Mouse (Mus musculus) heart, adult 2 months (tissue): ENCODE data around the gene Pcnx. TPM values are rescaled to one million over a fixed set of nuclear protein-coding genes. Genes with fewer than 3 reads are reported as not detected.

ENCODE experiments used
- DNase-seq, 2 experiments: peaks; one replicate each; pipeline ENCODE4 v3.0.0; 2021
- H3K27ac ChIP-seq: fragments of 200-600 bp; 2 replicates; pipeline ENCODE4 v1.8.1; 2022
- H3K27me3 ChIP-seq: fragments of 200-500 bp; 2 replicates; pipeline ENCODE4 v1.6.1; 2012; ENCODE audit warnings: mild to moderate bottlenecking, low read length, inconsistent platforms, mixed read lengths; ENCODE audit not compliant: control insufficient read depth, insufficient read depth
- H3K36me3 ChIP-seq: fragments of 200-500 bp; 2 replicates; pipeline ENCODE4 v1.6.1; 2012; ENCODE audit warnings: low read length, inconsistent platforms; ENCODE audit not compliant: control insufficient read depth, insufficient read depth
- H3K4me1 ChIP-seq: fragments of 200-500 bp; 2 replicates; pipeline ENCODE4 v1.6.1; 2011; ENCODE audit warnings: low read length; ENCODE audit not compliant: control insufficient read depth, insufficient read depth
- H3K4me3 ChIP-seq: fragments of 200-600 bp; 2 replicates; pipeline ENCODE4 v1.8.1; 2022
- H3K79me2 ChIP-seq: fragments of 200-500 bp; replicated peaks from 2 replicates; pipeline ENCODE4 v1.6.1; 2012; ENCODE audit warnings: mild to moderate bottlenecking, inconsistent platforms, low read length, moderate library complexity, mixed read lengths; ENCODE audit not compliant: control insufficient read depth, insufficient read depth
- H3K9ac ChIP-seq: fragments of 200-500 bp; 2 replicates; pipeline ENCODE4 v1.6.1; 2012; ENCODE audit warnings: low read depth, mild to moderate bottlenecking, control low read depth, inconsistent platforms, low read length, mixed read lengths
- CTCF ChIP-seq: fragments of 200-600 bp; IDR thresholded peaks from 2 replicates; pipeline ENCODE4 v1.8.1; 2022; ENCODE audit warnings: antibody characterized with exemption, mild to moderate bottlenecking, moderate library complexity
- EP300 ChIP-seq: fragments of 200-500 bp; IDR thresholded peaks from 2 replicates; pipeline ENCODE4 v1.6.1; 2011; ENCODE audit warnings: low read depth, low read length, control low read depth; ENCODE audit not compliant: insufficient read depth
- POLR2A ChIP-seq: fragments of 200-500 bp; IDR thresholded peaks from 2 replicates; pipeline ENCODE4 v1.6.1; 2011; ENCODE audit warnings: mild to moderate bottlenecking, low read depth, low read length, control low read depth; ENCODE audit not compliant: insufficient read depth
- WGBS: fragments of 180-500 bp; shearing (Covaris S2); methylation state at CpG from one replicate; pipeline ENCODE4 v1.1.7; 2018; 5-methylcytosine and 5-hydroxymethylcytosine counted together
- intact Hi-C: fragments of 180-260 bp; cut with DNase I; formaldehyde crosslinking; loops from one replicate; pipeline ENCODE4 v1.15.1; 2025
- polyA plus RNA-seq: library from polyadenylated mRNA; depleted of rRNA; stranded (reverse); fragments of >200 nt; gene quantifications from 2 replicates; pipeline ENCODE4 v1.2.3, GENCODE M21; 2012
- total RNA-seq, 2 experiments: library from RNA; stranded (reverse); gene quantifications; 2 replicates each; pipeline ENCODE4 v1.2.3; 2021

Pcnx gene
- total and polyA plus RNA-seq, 3 experiments = 25.4 to 61.7 (median 58.3) TPM

DNA sequence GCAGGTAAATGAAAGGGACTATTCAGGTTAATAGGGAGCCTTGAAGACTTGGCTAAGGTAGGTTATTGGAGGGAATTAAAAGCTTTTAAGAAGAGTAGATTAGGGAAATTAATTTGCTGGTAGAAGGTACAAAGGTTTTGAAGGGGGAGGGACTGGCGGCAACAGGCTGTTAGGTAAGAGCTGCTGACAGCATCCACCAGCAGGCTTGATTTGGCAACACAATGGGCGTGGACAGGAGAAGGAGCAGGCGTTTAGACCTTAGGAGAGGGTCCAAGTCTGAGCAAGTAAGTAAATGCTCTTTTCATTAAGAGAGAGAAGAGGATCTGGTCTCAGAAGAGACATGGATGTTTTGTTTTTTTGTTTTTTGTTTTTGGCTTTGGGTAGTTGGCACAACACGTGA is 3.1 kb upstream of the Pcnx start:
- Histone ChIP-seq H3K36me3 (peaks cover 2% of the 10 kb centered on the region; the same call in 1 of the 2 replicates), H3K27ac (no peak overlapping the region), H3K27me3 (no peaks in the 10 kb centered on the region), H3K4me3 (no peak overlapping the region), H3K79me2 (no peaks in the 10 kb centered on the region), H3K4me1 (peaks cover 7% of the 10 kb centered on the region), H3K9ac (no peak overlapping the region)
- intact Hi-C loops = no loop called here
- peak in 1 of 2 experiments; percentile 54 for DNase-seq
- WGBS = 54% methylated on average over 4 of the region's 4 CpGs
- 0 out of 2 replicates have a peak, but pooled peaks have one; percentile 43 for TF ChIP-seq EP300
- TF ChIP-seq CTCF = no peak
- no peak for TF ChIP-seq POLR2A

DNA sequence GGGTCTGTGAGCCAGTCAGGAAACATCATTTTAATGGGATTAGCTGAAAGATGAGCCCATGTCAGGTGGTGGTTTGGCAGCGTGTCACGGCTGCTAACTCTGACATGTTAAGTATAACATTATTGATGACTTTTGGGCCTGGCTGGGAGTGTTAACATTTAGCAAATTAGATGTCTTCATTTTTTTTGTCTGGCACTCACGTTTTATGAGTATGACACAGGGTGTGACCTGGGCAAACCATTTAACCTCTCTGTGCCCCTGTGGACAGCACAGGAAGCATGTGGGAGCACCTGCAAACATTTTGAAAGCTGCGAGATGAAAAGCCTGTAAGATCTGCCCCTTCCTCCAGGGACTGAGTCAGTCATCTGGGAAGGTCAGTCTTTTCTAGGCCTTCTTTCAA is 2.6 kb upstream of the Pcnx start:
- 70% methylated on average over 4 of the region's 4 CpGs for WGBS
- Histone ChIP-seq H3K27me3 (no peaks in the 10 kb centered on the region), H3K4me1 (peaks cover 9% of the 10 kb centered on the region), H3K27ac (no peak overlapping the region), H3K9ac (no peak overlapping the region), H3K4me3 (no peak overlapping the region), H3K79me2 (no peaks in the 10 kb centered on the region), H3K36me3 (peaks cover 2% of the 10 kb centered on the region; the same call in 1 of the 2 replicates)
- intact Hi-C loops = no loop called here
- TF ChIP-seq POLR2A (no peak), CTCF (no peak), EP300 (no peak)
- DNase-seq = no peak

DNA sequence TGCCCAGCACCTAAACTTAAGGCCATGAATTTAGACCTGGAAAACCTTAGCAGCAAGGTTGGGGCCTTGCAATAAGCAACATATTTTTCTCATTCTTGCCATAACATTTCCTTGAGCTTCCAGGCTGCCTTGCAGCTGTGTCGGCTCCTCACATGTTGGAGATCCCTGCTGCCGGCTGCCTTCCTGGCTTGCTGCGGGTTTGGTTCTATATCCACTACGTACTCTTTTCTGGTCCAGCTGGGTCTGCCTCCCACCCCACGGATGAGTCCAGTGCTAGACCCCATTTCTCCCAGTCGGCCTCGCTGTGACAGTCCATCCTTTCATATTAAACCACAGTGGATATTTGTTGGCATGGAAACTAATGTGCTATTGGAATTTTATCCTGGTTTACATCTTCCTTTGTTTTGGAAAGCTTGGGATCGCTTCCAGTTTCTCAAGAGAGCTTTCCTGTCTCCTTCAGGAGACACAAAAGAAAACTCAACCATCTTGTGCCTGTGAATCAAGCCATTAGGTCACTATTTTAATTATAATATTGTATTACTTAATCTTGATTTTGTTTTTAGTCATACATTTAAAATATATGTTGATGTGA is 1.7 kb upstream of the Pcnx start:
- intact Hi-C loops = loop anchor here (2.0 kb wide), 2 partner anchors 51 to 61 kb away; no protein-coding TSS in a partner anchor
- TF ChIP-seq EP300 (no peak), CTCF (no peak), POLR2A (no peak)
- peak overlapping the region; percentile 26 for H3K27ac ChIP-seq
- peaks cover 2% of the 10 kb centered on the region; the same call in 1 of the 2 replicates for H3K36me3 ChIP-seq
- H3K4me1 ChIP-seq = peaks cover 11% of the 10 kb centered on the region
- no peaks in the 10 kb centered on the region for H3K27me3 ChIP-seq
- WGBS = 58% methylated on average over 8 of the region's 8 CpGs
- H3K79me2 ChIP-seq = no peaks in the 10 kb centered on the region
- H3K9ac ChIP-seq = no peak overlapping the region
- H3K4me3 ChIP-seq = no peak overlapping the region
- DNase-seq = peak in 1 of 2 experiments; percentile 30

DNA sequence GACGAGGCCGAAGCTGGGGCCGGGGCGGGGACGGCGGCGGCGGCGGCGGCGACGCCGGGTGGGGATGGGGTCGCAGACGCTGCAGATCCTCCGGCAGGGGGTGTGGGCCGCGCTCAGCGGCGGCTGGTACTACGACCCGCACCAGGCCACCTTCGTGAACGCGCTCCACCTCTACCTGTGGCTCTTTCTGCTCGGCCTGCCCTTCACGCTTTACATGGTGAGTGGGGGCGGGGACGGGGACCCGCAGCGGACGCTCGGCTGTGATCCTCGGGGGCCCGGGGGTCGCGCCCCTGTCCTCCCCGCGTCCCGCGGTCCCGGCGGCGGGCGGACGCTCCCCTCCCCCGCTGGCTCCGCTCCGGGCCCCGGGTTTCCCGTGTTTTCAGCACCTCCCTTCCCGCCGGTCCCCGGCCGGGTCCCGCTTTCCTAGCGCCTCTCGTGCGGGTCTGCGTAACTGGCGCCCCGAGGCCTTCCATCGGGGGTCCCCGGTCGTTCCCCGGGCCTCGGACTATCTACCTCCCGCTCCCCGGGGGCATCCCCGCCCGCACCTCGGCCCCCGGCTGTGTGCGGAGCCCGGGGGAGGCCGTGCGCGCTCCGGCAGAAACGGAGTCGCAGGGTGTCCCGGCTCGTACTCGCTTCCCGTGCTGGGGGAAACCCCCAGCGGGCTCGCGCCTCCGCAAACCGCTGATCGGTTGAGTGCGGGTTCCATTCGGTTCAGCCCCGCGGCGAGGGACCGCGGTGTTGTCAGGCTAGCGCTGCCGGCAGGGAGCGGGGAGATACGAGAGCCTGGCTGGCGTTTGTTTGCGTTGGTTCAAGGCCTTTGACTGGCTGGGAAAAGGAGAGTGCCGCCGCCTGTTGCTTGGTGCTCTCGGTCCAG is 722 bp downstream of the Pcnx start:
- Histone ChIP-seq H3K27ac (peak overlapping the region; percentile 97), H3K4me3 (peak overlapping the region; percentile 96), H3K4me1 (peaks cover 19% of the 10 kb centered on the region), H3K27me3 (no peaks in the 10 kb centered on the region), H3K9ac (peak overlapping the region; percentile 99), H3K79me2 (peaks cover 10% of the 10 kb centered on the region), H3K36me3 (peaks cover 9% of the 10 kb centered on the region; the same call in 1 of the 2 replicates)
- TF ChIP-seq POLR2A = no peak; the same call in 1 of the 2 replicates
- TF ChIP-seq CTCF = 0 out of 2 replicates have a peak, but pooled peaks have one; percentile 14
- TF ChIP-seq EP300 = 0 out of 2 replicates have a peak, but pooled peaks have one; percentile 13
- WGBS = under 1% methylated on average over 107 of the region's 107 CpGs
- DNase-seq = peak; percentile 83
- intact Hi-C loops = loop anchor here (1.0 kb wide), 1 partner anchor 55 kb away; no protein-coding TSS in a partner anchor

DNA sequence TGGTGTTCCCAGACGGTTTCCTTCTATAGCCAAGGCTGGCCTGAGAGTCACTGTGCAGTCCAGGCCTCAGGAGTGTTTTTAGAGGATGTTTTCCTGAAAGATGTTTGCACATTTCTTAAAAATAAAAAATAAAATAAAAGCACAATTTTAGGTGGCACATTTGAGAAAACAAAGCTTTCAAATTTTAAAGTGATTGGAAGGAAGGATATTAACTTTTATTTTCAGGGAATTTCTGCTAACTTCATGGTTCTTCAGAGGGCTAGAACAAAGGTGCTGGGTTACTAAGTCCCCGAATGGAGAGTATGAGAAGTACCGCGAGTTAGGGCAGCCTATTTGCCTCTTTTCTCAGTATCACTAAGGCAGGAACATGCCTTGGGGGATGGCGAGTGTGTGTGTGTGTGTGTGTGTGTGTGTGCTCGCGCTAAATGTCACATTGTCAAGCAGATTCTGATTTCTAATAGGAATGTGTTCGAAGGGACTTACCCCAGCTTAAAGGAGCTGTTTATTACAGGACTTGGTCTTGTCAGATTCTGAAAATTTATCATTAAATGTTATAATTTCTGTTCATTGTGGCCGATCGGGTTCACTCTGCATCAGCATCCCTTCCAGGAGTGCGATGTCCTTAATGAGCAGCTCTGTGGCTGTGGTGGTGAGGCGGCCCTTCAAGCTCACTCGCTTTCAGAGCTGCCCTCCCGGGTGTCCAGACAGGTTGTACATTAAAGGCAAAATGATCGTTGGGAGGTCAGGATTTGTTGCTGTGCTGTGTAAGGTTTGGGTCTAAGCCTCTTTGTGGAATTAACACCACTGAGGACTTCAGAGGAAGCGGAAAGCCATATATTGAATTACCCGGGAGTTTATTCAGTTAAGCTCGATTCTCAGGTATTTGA is 1.6 kb downstream of the Pcnx start:
- Histone ChIP-seq H3K9ac (peak overlapping the region; percentile 99), H3K79me2 (peaks cover 10% of the 10 kb centered on the region), H3K4me1 (peaks cover 19% of the 10 kb centered on the region), H3K27me3 (no peaks in the 10 kb centered on the region), H3K36me3 (peaks cover 12% of the 10 kb centered on the region; the same call in 1 of the 2 replicates), H3K27ac (peak overlapping the region; percentile 97), H3K4me3 (peak overlapping the region; percentile 96)
- 17% methylated on average over 18 of the region's 18 CpGs for WGBS
- DNase-seq = peak in 1 of 2 experiments; percentile 49
- TF ChIP-seq EP300 (no peak), CTCF (no peak), POLR2A (no peak)
- intact Hi-C loops = no loop called here
